Mouse (Mus musculus) liver, embryonic 11.5 days (tissue): ENCODE measurements around the gene Magi1. TPM values are rescaled to one million over a fixed set of nuclear protein-coding genes. Genes with fewer than 3 reads are reported as not detected.

Experiments used
- ATAC-seq: fragments of 200-750 bp; cut with Nextera tagmentation; replicated peaks from 2 replicates; pipeline ENCODE4 v1.8.0; 2017; ENCODE audit warnings: moderate number of reproducible peaks, mild to moderate bottlenecking, moderate TSS enrichment, moderate library complexity; ENCODE audit not compliant: low FRiP score
- DNase-seq: peaks from one replicate; pipeline ENCODE4 v3.0.0-alpha.2; 2017; ENCODE audit warnings: low spot score
- H3K27ac ChIP-seq: fragments of 300-500 bp; sonication (generic); 2 replicates; pipeline ENCODE4 v1.5.1; 2014; ENCODE audit warnings: mild to moderate bottlenecking, low read depth, low read length, control low read depth
- H3K27me3 ChIP-seq: fragments of 300-500 bp; sonication (generic); replicated peaks from 2 replicates; pipeline ENCODE4 v1.6.1; 2014; ENCODE audit warnings: low read length, mixed read lengths; ENCODE audit not compliant: control insufficient read depth, insufficient read depth
- H3K36me3 ChIP-seq: fragments of 300-500 bp; sonication (generic); 2 replicates; pipeline ENCODE4 v1.6.1; 2014; ENCODE audit warnings: mild to moderate bottlenecking, low read length, moderate library complexity, mixed read lengths; ENCODE audit not compliant: control insufficient read depth, insufficient read depth
- H3K4me1 ChIP-seq: fragments of 300-500 bp; sonication (generic); replicated peaks from 2 replicates; pipeline ENCODE4 v1.6.1; 2014; ENCODE audit warnings: low read length, mixed read lengths; ENCODE audit not compliant: control insufficient read depth, insufficient read depth
- H3K4me2 ChIP-seq: fragments of 300-500 bp; sonication (generic); 2 replicates; pipeline ENCODE4 v1.6.1; 2014; ENCODE audit warnings: mild to moderate bottlenecking, control low read depth, moderate library complexity
- H3K4me3 ChIP-seq: fragments of 300-500 bp; sonication (generic); 2 replicates; pipeline ENCODE4 v1.5.1; 2014; ENCODE audit warnings: low read depth, low read length, control low read depth
- H3K9ac ChIP-seq: fragments of 300-500 bp; sonication (generic); 2 replicates; pipeline ENCODE4 v1.6.1; 2014; ENCODE audit warnings: low read depth, low read length, control low read depth
- H3K9me3 ChIP-seq: fragments of 300-500 bp; sonication (generic); 2 replicates; pipeline ENCODE4 v1.6.1; 2016; ENCODE audit warnings: low read length, inconsistent platforms, mixed read lengths; ENCODE audit not compliant: control insufficient read depth
- WGBS: fragments of 180-500 bp; shearing (Covaris S2); extraction: QIAGEN DNeasy Blood & Tissue Kit; methylation state at CpG from one replicate; pipeline ENCODE4 v1.1.7; 2014; 5-methylcytosine and 5-hydroxymethylcytosine counted together
- polyA plus RNA-seq: library from polyadenylated mRNA; unstranded; fragments of >200 nt; fragmentation: Nextera tagmentation; extraction: Ambion mirVana; gene quantifications from 2 replicates; pipeline ENCODE4 v1.2.1, GENCODE M21; 2014

Magi1 gene
- polyA plus RNA-seq, 1 experiment from 2014 or later = 4.6 TPM

GRCm38 (mm10) chr6:93802390-93802789, 481.3 kb downstream of the Magi1 start:
- Histone ChIP-seq H3K36me3 (no peaks in the 10 kb centered on the region), H3K9ac (no peak overlapping the region), H3K27ac (no peak overlapping the region), H3K4me2 (no peak overlapping the region), H3K4me1 (no peaks in the 10 kb centered on the region), H3K4me3 (no peak overlapping the region), H3K27me3 (no peaks in the 10 kb centered on the region), H3K9me3 (no peaks in the 10 kb centered on the region)
- 29% methylated on average over 4 of the region's 4 CpGs for WGBS
- DNase-seq = no peak
- peak; percentile 36; the same call in 1 of the 2 replicates for ATAC-seq

GRCm38 (mm10) chr6:93800465-93800864, 483.3 kb downstream of the Magi1 start:
- H3K36me3 ChIP-seq = no peaks in the 10 kb centered on the region
- H3K9ac ChIP-seq = no peak overlapping the region
- ATAC-seq (no peak), DNase-seq (no peak)
- H3K4me2 ChIP-seq = no peak overlapping the region
- no peaks in the 10 kb centered on the region for H3K4me1 ChIP-seq
- no peaks in the 10 kb centered on the region for H3K27me3 ChIP-seq
- no peak overlapping the region for H3K4me3 ChIP-seq
- WGBS = 78% methylated on average over 4 of the region's 4 CpGs
- no peak overlapping the region for H3K27ac ChIP-seq
- H3K9me3 ChIP-seq = no peaks in the 10 kb centered on the region

- 81% methylated on average over 10 of the region's 10 CpGs for WGBS
- no peak overlapping the region for H3K4me3 ChIP-seq
- H3K27ac ChIP-seq = no peak overlapping the region
- H3K36me3 ChIP-seq = no peaks in the 10 kb centered on the region
- no peaks in the 10 kb centered on the region for H3K9me3 ChIP-seq
- no peak overlapping the region for H3K9ac ChIP-seq
- no peaks in the 10 kb centered on the region for H3K4me1 ChIP-seq
- H3K27me3 ChIP-seq = no peaks in the 10 kb centered on the region
- no peak overlapping the region for H3K4me2 ChIP-seq
- no peak for ATAC-seq
- DNase-seq = no peak
These were observed 491.2 kb downstream of the Magi1 start for GRCm38 (mm10) chr6:93792309-93793215.

GRCm38 (mm10) chr6:93789721-93790120, 494.0 kb downstream of the Magi1 start:
- Histone ChIP-seq H3K4me1 (no peaks in the 10 kb centered on the region), H3K4me3 (no peak overlapping the region), H3K27me3 (no peaks in the 10 kb centered on the region), H3K27ac (no peak overlapping the region), H3K4me2 (no peak overlapping the region), H3K9me3 (no peaks in the 10 kb centered on the region), H3K36me3 (no peaks in the 10 kb centered on the region), H3K9ac (no peak overlapping the region)
- no peak for DNase-seq
- ATAC-seq = no peak

DNA sequence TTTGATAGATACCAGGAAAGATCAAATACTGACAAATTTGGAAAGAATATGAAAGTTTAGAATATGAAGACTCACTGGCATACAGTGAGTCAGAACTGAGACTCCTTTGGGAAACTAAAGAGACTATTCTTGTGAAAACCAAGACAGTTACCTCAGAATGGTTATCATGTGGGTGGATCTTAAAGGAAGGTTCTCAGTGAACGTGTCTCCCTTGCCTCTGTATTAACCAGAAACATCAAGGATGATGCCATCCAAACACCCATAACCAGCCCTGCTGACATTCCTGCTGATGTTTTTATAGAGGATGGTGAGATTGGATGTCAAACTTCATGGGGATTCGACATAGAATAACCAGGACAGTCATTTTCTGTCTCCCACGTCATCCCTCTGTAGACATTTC, 496.7 kb downstream of the Magi1 start:
- Histone ChIP-seq H3K4me1 (no peaks in the 10 kb centered on the region), H3K27ac (no peak overlapping the region), H3K27me3 (no peaks in the 10 kb centered on the region), H3K9ac (no peak overlapping the region), H3K4me2 (no peak overlapping the region), H3K9me3 (no peaks in the 10 kb centered on the region), H3K4me3 (no peak overlapping the region), H3K36me3 (no peaks in the 10 kb centered on the region)
- no peak for DNase-seq
- WGBS = 76% methylated on average over 3 of the region's 3 CpGs
- ATAC-seq = no peak

- Histone ChIP-seq H3K27ac (no peak overlapping the region), H3K36me3 (no peaks in the 10 kb centered on the region), H3K27me3 (no peaks in the 10 kb centered on the region), H3K4me2 (no peak overlapping the region), H3K4me1 (no peaks in the 10 kb centered on the region), H3K9ac (no peak overlapping the region), H3K4me3 (no peak overlapping the region), H3K9me3 (no peaks in the 10 kb centered on the region)
- DNase-seq (no peak), ATAC-seq (no peak)
- WGBS = 84% methylated on average over 2 of the region's 2 CpGs
These were observed 497.5 kb downstream of the Magi1 start for GRCm38 (mm10) chr6:93786220-93786619.

GRCm38 (mm10) chr6:93771081-93771480, 512.6 kb downstream of the Magi1 start:
- H3K36me3 ChIP-seq = no peaks in the 10 kb centered on the region
- no peak for ATAC-seq
- H3K4me2 ChIP-seq = no peak overlapping the region
- 66% methylated on average over 4 of the region's 4 CpGs for WGBS
- no peak overlapping the region for H3K27ac ChIP-seq
- H3K4me3 ChIP-seq = no peak overlapping the region
- H3K9me3 ChIP-seq = no peaks in the 10 kb centered on the region
- H3K9ac ChIP-seq = no peak overlapping the region
- DNase-seq = no peak
- no peaks in the 10 kb centered on the region for H3K27me3 ChIP-seq
- H3K4me1 ChIP-seq = no peaks in the 10 kb centered on the region

DNA sequence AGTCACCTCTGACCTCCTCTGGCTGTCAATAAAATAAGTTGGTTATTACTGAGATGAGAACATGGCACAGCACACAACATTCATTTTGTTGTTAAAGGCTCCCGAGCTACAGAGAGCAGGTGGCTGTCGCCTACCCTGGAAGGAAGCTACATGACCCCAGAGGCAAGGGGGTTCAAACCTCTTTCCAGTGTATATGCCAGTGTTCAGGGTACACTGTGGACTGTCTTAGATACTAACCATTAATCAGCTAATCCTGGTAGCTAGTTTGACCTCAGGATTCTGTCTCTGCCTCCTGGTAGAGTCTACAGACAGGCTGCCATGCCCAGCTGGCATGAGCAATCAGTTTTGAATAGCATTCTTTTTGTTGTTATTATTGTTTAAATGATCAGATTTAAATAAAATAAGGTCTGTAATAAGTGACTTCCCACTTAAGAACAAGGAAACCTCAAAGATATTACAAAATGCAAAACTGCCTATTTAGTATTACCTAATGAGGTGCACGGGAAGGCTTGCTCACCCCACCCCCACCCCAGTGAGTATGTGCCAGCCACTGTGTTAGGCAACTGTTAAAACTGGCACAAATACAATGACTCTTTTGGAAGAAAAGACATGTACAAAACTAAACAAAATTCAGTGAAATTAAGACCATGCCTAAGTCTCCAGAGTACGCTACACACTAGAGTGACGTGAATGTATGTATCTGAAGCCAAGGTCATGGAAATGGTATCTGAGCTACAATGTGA, 513.3 kb downstream of the Magi1 start:
- Histone ChIP-seq H3K4me2 (no peak overlapping the region), H3K27me3 (no peaks in the 10 kb centered on the region), H3K4me3 (no peak overlapping the region), H3K9me3 (no peaks in the 10 kb centered on the region), H3K4me1 (no peaks in the 10 kb centered on the region), H3K36me3 (no peaks in the 10 kb centered on the region), H3K27ac (no peak overlapping the region), H3K9ac (no peak overlapping the region)
- ATAC-seq = no peak
- DNase-seq = no peak
- WGBS = 93% methylated on average over 5 of the region's 5 CpGs
